Mouse (Mus musculus): ENCODE data around the gene Kif5a. TPM values are rescaled to one million over a fixed set of nuclear protein-coding genes. Genes with fewer than 3 reads are reported as not detected.
A peak's percentile ranks its signal among the peaks of the same experiment; 100 is the strongest.

The Kif5a gene
- total and polyA plus RNA-seq, 3 experiments: 0.34 to 2.2 (median 0.45) TPM

DNA sequence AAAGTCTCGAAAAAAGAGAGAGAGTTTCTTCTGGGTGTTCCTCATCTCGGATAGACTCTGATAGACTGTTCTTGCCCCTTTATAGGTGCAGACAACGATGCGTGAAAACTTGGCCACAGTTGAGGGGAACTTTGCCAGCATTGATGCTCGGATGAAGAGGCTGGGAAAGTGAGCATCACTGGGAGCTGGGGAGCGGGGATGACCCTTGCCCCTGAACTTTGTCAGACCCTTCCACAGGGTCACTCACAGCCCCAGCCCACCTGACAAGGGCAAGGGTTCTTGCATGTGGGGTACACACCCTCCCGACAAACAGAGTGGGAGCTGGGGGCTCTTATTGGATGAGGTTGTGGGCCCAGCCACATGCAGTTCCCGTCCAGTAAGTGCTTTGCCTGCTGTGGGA is 18.2 kb upstream of the Kif5a start:
- no peak overlapping the region for H3K9ac ChIP-seq (ENCODE audit: low read depth, low read length)
- no peaks in the 10 kb centered on the region for H3K27me3 ChIP-seq (ENCODE audit: control insufficient read depth, insufficient read depth, low read length)
- H3K4me3 ChIP-seq: no peak overlapping the region
- 74% methylated on average over 8 of the region's 8 CpGs for WGBS
- no peak overlapping the region for H3K27ac ChIP-seq
- TF ChIP-seq CTCF (IDR thresholded peaks at IDR 0.05): no peak
- no peak for TF ChIP-seq POLR2A (IDR thresholded peaks at IDR 0.05; ENCODE audit: insufficient read depth, low read depth, low read length)
- no peak for TF ChIP-seq EP300 (IDR thresholded peaks at IDR 0.05; ENCODE audit: insufficient read depth, low read depth, low read length)
- H3K79me2 ChIP-seq (replicated peaks; ENCODE audit: control insufficient read depth, insufficient read depth, low read length): no peaks in the 10 kb centered on the region; the same call in 1 of the 2 replicates
- intact Hi-C loops (cut with DNase I): no loop called here
- no peaks in the 10 kb centered on the region for H3K36me3 ChIP-seq (ENCODE audit: control insufficient read depth, insufficient read depth, low read length)
- no peaks in the 10 kb centered on the region; the same call in 1 of the 2 replicates for H3K4me1 ChIP-seq (ENCODE audit: control insufficient read depth, insufficient read depth, low read length)
- no peak for DNase-seq

DNA sequence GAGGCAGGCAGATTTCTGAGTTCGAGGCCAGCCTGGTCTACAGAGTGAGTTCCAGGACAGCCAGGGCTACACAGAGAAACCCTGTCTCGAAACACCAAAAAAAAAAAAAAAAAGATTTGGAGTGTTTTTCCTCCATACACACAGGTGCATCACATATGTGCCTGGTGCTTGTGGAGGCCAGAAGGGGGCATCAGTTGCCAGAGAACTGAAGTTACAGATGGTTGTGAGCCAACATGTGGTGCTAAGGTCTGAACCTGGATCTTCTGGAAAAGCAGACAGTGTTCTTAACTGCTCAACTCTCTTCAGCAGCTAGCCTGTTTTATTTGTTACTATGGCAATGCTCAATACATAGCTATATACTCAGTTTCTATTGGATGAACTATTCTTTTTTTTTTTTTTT is 16.6 kb upstream of the Kif5a start:
- intact Hi-C loops (cut with DNase I): no loop called here
- no peak overlapping the region for H3K4me3 ChIP-seq
- peak; percentile 26 for TF ChIP-seq CTCF (IDR thresholded peaks at IDR 0.05)
- no peak for TF ChIP-seq POLR2A (IDR thresholded peaks at IDR 0.05; ENCODE audit: insufficient read depth, low read depth, low read length)
- no peak for DNase-seq
- H3K9ac ChIP-seq (ENCODE audit: low read depth, low read length): no peak overlapping the region
- 84% methylated on average over 2 of the region's 2 CpGs for WGBS
- H3K36me3 ChIP-seq (ENCODE audit: control insufficient read depth, insufficient read depth, low read length): no peaks in the 10 kb centered on the region
- H3K79me2 ChIP-seq (replicated peaks; ENCODE audit: control insufficient read depth, insufficient read depth, low read length): no peaks in the 10 kb centered on the region; the same call in 1 of the 2 replicates
- H3K27me3 ChIP-seq (ENCODE audit: control insufficient read depth, insufficient read depth, low read length): no peaks in the 10 kb centered on the region
- no peak overlapping the region for H3K27ac ChIP-seq
- H3K4me1 ChIP-seq (ENCODE audit: control insufficient read depth, insufficient read depth, low read length): no peaks in the 10 kb centered on the region; the same call in 1 of the 2 replicates

DNA sequence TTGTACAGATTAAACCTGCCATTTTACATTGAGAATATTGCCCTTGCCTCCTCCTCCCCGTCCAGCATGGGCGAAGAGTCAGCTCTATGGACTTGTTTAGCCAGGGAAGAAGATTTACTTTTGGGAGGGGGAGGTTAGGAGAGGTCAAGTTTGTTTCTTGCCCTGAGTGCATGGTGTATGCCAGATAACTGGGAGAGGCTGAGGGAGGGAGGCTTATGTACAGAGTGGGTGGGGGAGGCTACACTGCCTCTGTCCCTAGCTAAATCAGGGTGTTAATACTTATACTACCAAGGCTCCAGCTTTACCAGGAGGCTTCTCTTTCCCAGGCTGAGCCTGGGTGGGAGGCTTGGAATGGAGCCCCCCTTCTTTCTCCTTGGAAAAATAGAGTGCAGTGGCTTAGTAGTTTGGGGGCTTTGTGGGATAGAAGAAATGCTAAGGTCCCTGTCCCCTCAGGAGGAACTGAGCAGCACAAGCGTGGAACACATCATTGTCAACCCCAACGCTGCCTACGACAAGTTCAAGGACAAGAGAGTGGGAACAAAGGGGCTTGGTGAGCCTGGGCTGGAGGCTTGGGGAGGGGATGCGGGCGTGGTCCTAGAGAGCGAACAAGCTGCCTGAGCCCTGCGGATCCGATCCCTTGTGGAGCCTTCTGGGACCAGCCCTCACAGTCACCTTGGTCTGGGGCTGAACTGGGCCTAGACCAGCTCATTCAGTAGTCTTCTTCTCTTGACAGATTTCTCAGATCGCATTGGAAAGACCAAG is 11.3 kb upstream of the Kif5a start:
- Histone ChIP-seq H3K9ac (ENCODE audit: low read depth, low read length) (no peak overlapping the region), H3K27me3 (ENCODE audit: control insufficient read depth, insufficient read depth, low read length) (no peaks in the 10 kb centered on the region), H3K4me3 (no peak overlapping the region), H3K79me2 (replicated peaks; ENCODE audit: control insufficient read depth, insufficient read depth, low read length) (peaks cover 3% of the 10 kb centered on the region; the same call in 1 of the 2 replicates), H3K27ac (no peak overlapping the region), H3K4me1 (ENCODE audit: control insufficient read depth, insufficient read depth, low read length) (peaks cover 3% of the 10 kb centered on the region), H3K36me3 (ENCODE audit: control insufficient read depth, insufficient read depth, low read length) (no peaks in the 10 kb centered on the region; the same call in 1 of the 2 replicates)
- TF ChIP-seq CTCF (IDR thresholded peaks at IDR 0.05) (no peak), EP300 (IDR thresholded peaks at IDR 0.05; ENCODE audit: insufficient read depth, low read depth, low read length) (no peak), POLR2A (IDR thresholded peaks at IDR 0.05; ENCODE audit: insufficient read depth, low read depth, low read length) (no peak)
- intact Hi-C loops (cut with DNase I): no loop called here
- whole genome bisulfite sequencing: 90% methylated on average over 11 of the region's 11 CpGs
- DNase-seq: no peak

DNA sequence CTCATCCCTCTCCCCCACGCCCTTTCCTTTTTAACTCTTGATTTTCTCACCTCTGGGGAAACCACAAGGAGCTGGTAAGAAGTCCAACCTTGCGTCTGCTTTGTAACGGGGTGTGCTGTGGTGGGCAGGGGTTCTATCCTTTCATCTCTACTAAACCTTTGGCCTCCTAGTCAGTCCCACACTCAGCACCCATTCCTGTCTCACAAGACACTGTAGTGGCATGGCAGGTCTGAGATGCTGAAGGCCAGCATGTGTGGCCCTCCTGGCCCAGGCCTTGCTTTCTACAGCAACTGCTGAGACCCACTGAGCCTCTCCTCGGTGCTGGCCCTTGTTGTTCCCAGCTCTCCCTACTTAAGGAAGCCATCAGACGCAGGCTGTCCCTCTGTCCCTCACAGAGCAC is 9.2 kb upstream of the Kif5a start:
- Histone ChIP-seq H3K79me2 (replicated peaks; ENCODE audit: control insufficient read depth, insufficient read depth, low read length) (peaks cover 3% of the 10 kb centered on the region; the same call in 1 of the 2 replicates), H3K27ac (no peak overlapping the region), H3K4me1 (ENCODE audit: control insufficient read depth, insufficient read depth, low read length) (peaks cover 14% of the 10 kb centered on the region), H3K36me3 (ENCODE audit: control insufficient read depth, insufficient read depth, low read length) (peaks cover 6% of the 10 kb centered on the region), H3K4me3 (no peak overlapping the region), H3K9ac (ENCODE audit: low read depth, low read length) (no peak overlapping the region), H3K27me3 (ENCODE audit: control insufficient read depth, insufficient read depth, low read length) (no peaks in the 10 kb centered on the region)
- intact Hi-C loops (cut with DNase I): no loop called here
- WGBS: 88% methylated on average over 5 of the region's 5 CpGs
- TF ChIP-seq POLR2A (IDR thresholded peaks at IDR 0.05; ENCODE audit: insufficient read depth, low read depth, low read length) (no peak), EP300 (IDR thresholded peaks at IDR 0.05; ENCODE audit: insufficient read depth, low read depth, low read length) (no peak), CTCF (IDR thresholded peaks at IDR 0.05) (no peak)
- DNase-seq: no peak

DNA sequence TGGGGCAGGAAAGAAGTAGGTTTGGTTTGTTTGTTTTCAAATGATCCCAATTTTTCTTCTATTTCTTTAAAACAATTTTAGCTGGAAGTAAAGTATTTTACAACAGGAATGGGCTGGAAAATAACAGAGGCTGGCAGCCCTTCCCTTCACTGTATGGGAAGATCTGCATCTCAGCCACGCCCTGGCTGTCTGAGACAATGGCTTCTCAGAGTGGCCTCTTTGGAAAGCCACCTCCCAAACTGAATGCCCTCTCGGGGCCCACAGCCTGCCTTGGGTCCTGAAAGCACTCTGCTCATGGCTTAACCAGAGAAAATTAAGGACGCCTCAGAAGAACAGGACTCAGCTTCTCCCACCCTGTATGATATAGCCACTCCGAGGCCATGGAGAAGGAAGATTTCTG is 6.7 kb upstream of the Kif5a start:
- 64% methylated on average over 4 of the region's 4 CpGs for WGBS
- H3K9ac ChIP-seq (ENCODE audit: low read depth, low read length): no peak overlapping the region
- H3K4me3 ChIP-seq: no peak overlapping the region
- no peaks in the 10 kb centered on the region for H3K27me3 ChIP-seq (ENCODE audit: control insufficient read depth, insufficient read depth, low read length)
- H3K4me1 ChIP-seq (ENCODE audit: control insufficient read depth, insufficient read depth, low read length): peaks cover 17% of the 10 kb centered on the region
- peaks cover 7% of the 10 kb centered on the region for H3K36me3 ChIP-seq (ENCODE audit: control insufficient read depth, insufficient read depth, low read length)
- H3K27ac ChIP-seq: no peak overlapping the region
- TF ChIP-seq POLR2A (IDR thresholded peaks at IDR 0.05; ENCODE audit: insufficient read depth, low read depth, low read length): no peak
- TF ChIP-seq EP300 (IDR thresholded peaks at IDR 0.05; ENCODE audit: insufficient read depth, low read depth, low read length): no peak
- no peak for TF ChIP-seq CTCF (IDR thresholded peaks at IDR 0.05)
- no peak for DNase-seq
- intact Hi-C loops (cut with DNase I): no loop called here
- peaks cover 6% of the 10 kb centered on the region for H3K79me2 ChIP-seq (replicated peaks; ENCODE audit: control insufficient read depth, insufficient read depth, low read length)

DNA sequence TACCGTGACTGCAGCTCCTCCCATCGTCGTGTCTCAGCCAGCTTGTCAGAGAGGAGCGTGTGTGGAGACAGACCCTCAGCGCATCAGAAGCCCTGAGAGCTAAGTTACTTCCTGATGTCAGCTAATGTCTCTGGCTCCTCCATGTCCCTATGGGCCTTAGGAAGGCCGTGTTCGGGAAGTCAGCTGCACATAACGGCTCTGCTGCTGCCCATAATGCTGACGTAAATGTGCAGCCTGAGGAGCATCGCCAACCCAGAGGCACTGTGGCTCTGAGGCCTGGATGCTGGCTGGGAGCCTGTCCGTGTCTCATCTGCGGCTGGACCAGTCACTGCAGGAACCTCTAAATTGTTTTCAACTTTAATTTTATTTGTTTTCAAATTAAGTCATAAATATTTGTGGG is 5.9 kb upstream of the Kif5a start:
- peaks cover 7% of the 10 kb centered on the region for H3K36me3 ChIP-seq (ENCODE audit: control insufficient read depth, insufficient read depth, low read length)
- no peak for TF ChIP-seq EP300 (IDR thresholded peaks at IDR 0.05; ENCODE audit: insufficient read depth, low read depth, low read length)
- no peak for TF ChIP-seq CTCF (IDR thresholded peaks at IDR 0.05)
- TF ChIP-seq POLR2A (IDR thresholded peaks at IDR 0.05; ENCODE audit: insufficient read depth, low read depth, low read length): no peak
- 0 out of 2 replicates have a peak overlapping the region, but pooled peaks have one; percentile 4 for H3K9ac ChIP-seq (ENCODE audit: low read depth, low read length)
- DNase-seq: peak in 1 of 2 experiments; percentile 32
- peak overlapping the region; percentile 26; the same call in 1 of the 2 replicates for H3K27ac ChIP-seq
- H3K4me1 ChIP-seq (ENCODE audit: control insufficient read depth, insufficient read depth, low read length): peaks cover 17% of the 10 kb centered on the region
- H3K79me2 ChIP-seq (replicated peaks; ENCODE audit: control insufficient read depth, insufficient read depth, low read length): peaks cover 6% of the 10 kb centered on the region
- intact Hi-C loops (cut with DNase I): no loop called here
- H3K27me3 ChIP-seq (ENCODE audit: control insufficient read depth, insufficient read depth, low read length): no peaks in the 10 kb centered on the region
- H3K4me3 ChIP-seq: no peak overlapping the region
- WGBS: 40% methylated on average over 12 of the region's 12 CpGs
